Mouse (Mus musculus) left cerebral cortex, postnatal 14 days (tissue): ENCODE data around the gene Uxt. TPM values are rescaled to one million over a fixed set of nuclear protein-coding genes. Genes with fewer than 3 reads are reported as not detected.

Source experiments
- total RNA-seq, 2 experiments: library from RNA; stranded (reverse); gene quantifications; 2 replicates each; pipeline ENCODE4 v1.2.3; 2021

Gene Uxt
- total RNA-seq, 2 experiments from 2014 or later, result 10.4 TPM

Other genes with a start within 250 kb of the Uxt start
- 100 to 1,000 TPM; 198 to 205 TPM for gene Araf, start 164.2 kb downstream of the Uxt start, total RNA-seq
- 1 to 10 TPM in 1 of 2 experiments, not detected in 1; 1.2 TPM for gene Timp1, start 91.9 kb downstream of the Uxt start, total RNA-seq
- 100 to 1,000 TPM; 579 to 600 TPM for gene Syn1, start 41.0 kb downstream of the Uxt start, total RNA-seq
- 10 to 100 TPM in 1 of 2 experiments, 1 to 10 TPM in 1; 8.1 to 14.5 TPM for gene Cfp, start 30.5 kb downstream of the Uxt start, total RNA-seq
- gene Elk1, start 11.4 kb downstream of the Uxt start, total RNA-seq, result 10 to 100 TPM; 42.7 to 43.2 TPM
- 1 to 10 TPM; 8.9 to 9.2 TPM for gene Zfp182, start 100.3 kb upstream of the Uxt start, total RNA-seq
- gene Spaca5, start 106.4 kb upstream of the Uxt start, total RNA-seq, result not detected
- 1 to 10 TPM; 2.9 to 3.8 TPM for gene Zfp300, start 127.5 kb upstream of the Uxt start, total RNA-seq
- gene Ssxa1, start 153.8 kb upstream of the Uxt start, total RNA-seq, result not detected
- gene Gm21876, start 213.6 kb upstream of the Uxt start, total RNA-seq, result not detected